Mouse (Mus musculus) liver, adult 2 months (tissue): ENCODE results near the gene Smpd2.

Experiments used
- CTCF ChIP-seq: fragments of 200-500 bp; IDR thresholded peaks from 2 replicates; pipeline ENCODE4 v1.5.1; 2011; ENCODE audit warnings: low read depth, low read length, control low read depth
- POLR2A ChIP-seq: fragments of 200-500 bp; IDR thresholded peaks from 2 replicates; pipeline ENCODE4 v1.6.1; 2011; ENCODE audit warnings: low read length, control low read depth; ENCODE audit not compliant: insufficient read depth; ENCODE audit errors: extremely low read depth

DNA sequence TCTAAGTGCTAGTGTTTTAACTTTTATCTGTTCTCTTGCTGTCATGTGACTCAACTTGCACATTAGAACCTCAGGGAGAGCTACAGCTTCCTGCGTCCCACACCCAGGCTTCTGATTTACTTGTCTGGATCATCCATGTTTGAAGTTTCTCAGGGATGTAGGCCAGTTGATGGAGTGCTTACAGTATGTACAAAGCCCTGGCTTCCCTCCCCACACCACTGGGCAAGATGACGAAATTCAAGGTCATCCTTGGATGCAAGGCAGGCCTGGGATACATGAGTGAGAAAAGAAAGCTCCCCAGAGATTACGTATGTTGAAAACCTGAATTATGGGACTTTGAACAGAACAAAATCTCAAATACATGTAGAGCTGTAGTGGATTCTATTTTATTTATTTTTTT, 37.4 kb downstream of the Smpd2 start:
- TF ChIP-seq CTCF (no peak), POLR2A (no peak)
